Mouse (Mus musculus) E14TG2a.4 (cell line): ENCODE data around the gene Utp11.

Experiments used
- CTCF ChIP-seq: conservative IDR thresholded peaks from 2 replicates; pipeline ENCODE4 v1.5.1; 2014; ENCODE audit warnings: low read length
- POU5F1 ChIP-seq: IDR thresholded peaks from 2 replicates; pipeline ENCODE4 v1.6.1; 2014; ENCODE audit warnings: low read length, borderline replicate concordance

DNA sequence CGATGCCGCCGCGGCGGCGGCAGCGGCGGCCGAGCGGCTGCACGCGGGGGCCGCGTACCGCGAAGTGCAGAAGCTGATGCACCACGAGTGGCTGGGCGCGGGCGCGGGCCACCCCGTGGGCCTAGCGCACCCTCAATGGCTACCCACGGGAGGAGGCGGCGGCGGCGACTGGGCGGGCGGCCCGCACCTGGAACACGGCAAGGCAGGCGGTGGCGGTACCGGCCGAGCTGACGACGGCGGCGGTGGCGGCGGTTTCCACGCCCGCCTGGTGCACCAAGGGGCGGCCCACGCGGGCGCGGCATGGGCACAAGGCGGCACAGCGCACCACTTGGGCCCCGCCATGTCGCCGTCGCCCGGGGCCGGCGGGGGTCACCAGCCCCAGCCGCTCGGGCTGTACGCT is 35.6 kb downstream of the Utp11 start:
- TF ChIP-seq CTCF: no peak
- no peak for TF ChIP-seq POU5F1
